Mouse (Mus musculus) ovary, adult 18-20 months (tissue): ENCODE measurements around the gene Fbf1.
"Not testable (repeated sequence)": the region's sequence is repeated elsewhere in the genome, so short reads cannot be mapped to it uniquely, and the experiment has no call there.

Experiments
- DNase-seq: peaks from one replicate; pipeline ENCODE4 v3.0.0; 2022; ENCODE audit warnings: low spot score, mixed read lengths

Fbf1 gene

DNA sequence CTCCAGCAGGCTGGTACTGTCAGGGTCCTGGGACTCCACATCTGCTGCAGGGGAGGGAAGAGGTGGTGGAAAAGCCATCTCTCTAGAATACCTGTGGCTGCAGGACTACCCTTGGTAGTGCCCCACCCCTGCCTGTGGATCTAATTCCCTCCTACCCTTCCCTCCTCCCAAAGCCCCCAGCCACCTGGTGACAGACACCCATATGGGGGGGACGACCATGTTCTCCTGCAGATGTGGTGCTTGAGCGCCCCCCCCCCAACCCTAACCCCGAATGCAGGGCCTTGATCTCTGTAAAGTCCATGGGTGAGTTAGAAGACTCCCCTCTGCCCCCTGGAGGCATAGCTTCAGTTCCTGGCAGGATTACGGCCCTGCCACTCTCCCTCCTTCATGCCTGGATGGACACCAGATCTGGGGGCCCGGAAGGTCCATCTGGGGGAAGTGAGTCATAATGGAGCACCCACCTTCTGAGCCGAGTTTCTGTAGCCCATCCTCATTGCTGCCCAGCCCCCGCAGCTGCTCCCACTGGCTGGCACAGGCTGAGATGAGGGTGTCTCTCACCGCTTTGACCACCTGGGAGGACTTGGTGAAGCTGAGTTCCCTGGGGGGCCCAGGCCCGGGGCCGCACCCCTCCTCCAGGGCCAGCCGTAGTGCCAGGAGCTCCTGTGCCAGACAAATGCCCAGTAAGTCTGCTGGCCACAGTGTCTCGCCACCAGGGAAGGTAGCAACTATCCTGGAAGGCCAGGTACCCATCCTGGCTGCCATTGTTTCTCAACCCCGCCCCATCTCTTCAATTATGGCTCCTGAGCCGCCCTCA, 60.8 kb downstream of the Fbf1 start:
- no peak for DNase-seq

DNA sequence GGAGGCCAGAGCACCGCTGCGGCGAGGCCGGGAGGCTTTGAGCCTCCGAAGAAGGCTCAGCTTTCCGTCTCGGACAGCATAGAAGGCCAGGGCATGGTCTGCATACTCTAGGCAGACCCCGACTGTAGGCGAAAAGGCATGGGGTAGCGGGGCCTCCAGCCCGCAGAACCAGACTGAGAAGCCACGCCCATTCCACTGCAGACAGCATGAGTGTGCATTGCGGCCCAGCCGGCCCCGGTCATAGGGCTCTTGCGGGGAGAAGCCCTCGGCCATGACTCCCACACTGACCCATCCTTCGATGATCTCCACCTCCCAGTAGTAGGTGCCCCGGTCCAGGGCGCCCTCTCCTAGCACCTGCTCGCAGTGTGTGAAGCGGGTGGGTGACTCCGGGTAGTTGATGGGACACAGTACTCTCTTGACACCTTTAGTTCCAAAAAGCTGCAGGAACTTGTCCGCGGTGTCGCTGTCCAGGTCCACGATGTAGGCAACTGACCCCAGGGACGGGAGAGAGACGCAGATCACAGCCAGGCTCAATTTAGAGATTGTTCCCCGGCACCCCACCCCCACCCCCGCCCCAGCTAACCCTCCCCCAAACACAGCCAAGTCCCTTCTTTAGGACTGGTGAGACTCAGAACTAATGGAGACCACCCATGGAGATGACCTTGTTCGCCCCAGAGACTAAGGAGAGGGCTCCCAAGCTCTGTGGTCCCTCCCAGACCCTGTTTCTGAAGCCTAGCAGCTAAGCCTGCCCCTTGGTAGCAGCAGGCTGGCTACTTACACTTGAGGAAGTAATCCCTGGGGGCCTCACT, 61.6 kb downstream of the Fbf1 start:
- no peak for DNase-seq

DNA sequence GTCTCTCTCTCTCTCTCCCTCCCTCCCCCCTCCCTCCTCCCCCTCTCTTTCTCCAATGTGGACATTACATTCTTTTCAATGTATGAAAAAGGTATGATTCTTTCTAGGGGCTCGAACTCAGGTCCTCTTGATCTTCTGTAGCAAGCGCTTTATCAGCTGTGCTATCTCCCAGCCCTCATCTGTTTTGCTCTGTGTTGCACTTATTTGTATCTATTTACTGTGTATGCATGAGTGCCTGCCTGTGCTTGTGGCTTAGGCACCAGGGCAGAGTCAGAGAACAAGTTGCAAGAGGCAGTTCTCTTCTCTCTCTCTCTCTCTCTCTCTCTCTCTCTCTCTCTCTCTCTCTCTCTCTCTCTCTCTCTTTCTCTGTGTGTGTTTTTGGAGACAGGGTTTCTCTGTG, 62.9 kb downstream of the Fbf1 start:
- DNase-seq: no peak

DNA sequence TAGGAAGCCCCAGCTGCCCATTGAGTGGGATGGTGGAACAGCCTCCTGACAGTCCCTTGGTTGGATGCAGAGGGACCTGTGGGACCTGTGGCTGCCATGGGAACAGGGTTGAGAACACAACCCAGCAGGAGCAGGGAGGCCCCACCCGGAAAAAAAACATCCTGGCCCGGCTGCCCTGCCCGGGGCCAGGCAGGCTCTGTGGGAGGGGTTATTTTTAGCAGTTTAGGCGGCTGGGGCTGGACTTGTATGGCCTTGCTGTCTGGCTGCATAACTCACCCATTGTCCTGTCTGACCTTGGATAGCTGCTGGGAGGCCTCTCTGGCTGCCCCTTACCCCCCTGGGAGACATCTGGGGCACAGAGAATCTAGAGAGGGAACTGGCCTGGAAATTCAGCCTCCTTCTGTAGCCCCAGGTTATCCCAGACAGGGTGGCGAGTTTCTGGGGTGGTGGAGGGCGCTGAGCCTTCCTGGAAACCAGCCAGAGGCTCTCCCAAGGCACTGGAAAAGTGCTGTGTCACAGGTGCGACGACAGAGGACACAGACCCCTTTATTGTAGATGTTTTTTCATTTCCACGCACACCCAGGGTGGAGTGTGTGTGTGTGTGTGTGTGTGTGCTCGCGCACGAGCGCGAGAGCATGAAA, 63.8 kb downstream of the Fbf1 start:
- DNase-seq: peak; percentile 86

DNA sequence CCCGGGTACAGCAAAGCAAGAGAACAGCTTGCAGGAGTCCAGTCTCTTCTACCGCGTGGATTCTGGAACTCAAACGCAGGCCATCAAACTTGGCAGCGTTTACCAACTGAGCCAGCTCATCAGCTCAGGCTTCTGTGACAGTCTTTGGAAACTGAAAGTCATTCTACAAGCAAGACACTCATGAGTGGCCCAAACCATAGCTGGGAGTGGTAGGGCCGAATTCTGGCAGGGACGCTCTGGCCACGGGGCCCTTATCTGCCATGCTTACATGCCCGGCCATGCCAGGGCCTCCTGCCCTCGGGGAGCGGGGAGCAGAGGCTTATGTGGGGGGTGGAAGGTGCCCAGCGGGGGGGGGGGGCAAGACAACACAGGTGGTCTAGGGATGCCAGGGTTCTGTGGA, 64.4 kb downstream of the Fbf1 start:
- DNase-seq: no peak

DNA sequence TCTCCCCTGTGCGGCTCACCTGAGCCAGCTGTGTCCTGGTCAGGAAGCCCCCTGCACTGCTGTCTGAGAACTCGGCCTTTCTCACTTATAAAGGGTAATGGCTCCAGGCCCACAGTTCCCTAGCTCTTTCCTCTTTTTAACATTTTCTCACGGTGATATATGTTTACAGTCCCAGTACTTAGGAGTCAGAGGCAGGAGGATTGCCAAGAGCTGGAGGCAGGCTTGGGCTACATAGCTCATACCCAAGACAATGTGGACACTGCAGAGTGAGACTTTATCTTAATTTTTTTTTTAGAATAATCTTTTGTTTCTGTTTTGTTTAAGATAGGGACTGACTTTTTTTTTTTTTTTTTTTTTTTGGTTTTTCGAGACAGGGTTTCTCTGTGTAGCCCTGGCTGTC, 65.5 kb downstream of the Fbf1 start:
- no peak for DNase-seq

DNA sequence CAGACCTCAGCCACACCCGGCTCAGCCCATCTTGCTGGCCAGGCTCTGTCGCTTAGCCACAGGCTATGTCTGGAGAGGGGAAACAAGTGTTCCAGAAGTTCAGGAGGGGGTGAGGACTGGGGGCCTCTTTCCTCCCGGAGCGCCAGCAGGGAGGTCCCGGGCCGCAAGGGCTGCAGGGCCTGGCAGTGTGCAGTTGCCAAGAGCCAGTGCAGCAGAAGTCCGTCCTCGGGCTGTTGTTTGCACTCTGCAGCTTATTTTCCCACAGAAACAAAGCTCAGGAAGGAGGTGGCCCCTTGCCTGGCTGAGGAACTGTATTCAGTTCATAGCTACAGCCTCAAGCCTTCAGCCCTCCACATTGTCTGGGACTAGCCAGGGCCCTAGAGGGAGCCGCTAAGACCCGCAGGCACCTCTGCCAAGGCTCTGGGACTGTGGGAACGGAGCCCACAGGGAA, 66.0 kb downstream of the Fbf1 start:
- DNase-seq: no peak

DNA sequence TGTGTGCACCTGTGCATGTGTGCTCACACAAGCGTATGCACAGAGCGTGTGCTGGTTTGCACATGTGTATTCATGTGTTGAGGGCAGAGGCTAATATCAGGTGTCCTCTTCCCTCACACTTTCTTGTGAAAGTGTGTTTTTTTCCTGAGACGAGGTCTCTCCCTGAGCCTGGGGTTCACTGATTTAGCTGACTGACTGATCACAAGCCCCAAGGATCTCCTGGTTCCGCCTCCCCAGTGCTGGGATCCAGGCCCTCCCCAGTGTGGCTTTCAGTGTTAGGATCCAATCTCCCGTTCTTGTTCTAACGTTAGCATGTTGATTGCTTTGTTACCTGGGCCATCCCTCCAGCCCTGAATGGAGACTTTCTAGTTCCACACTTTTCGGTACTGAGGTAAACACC, 67.1 kb downstream of the Fbf1 start:
- no peak for DNase-seq

DNA sequence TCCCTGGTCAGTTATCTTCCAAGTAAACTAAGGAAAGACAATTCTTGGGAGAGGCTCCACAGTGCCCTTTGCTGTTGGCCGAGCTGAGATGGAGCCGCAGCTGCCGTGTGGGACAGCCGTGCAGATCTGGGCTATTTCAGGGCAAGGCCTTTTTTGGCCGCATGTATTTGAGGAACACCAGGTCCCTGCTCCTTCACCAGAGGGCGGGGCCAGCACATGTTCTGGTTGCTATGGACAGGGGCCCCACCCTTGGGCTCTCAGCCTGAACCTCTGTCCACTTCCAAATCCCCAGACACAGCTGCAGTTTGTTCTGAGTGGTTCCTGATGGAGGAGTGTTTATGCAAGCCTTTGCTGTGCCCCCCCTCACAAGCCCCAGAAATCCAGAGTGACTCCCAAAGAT, 67.6 kb downstream of the Fbf1 start:
- no peak for DNase-seq

GRCm38 (mm10) chr11:116099462-116099861, 68.5 kb downstream of the Fbf1 start:
- DNase-seq: no peak

GRCm38 (mm10) chr11:116098711-116099460, 69.1 kb downstream of the Fbf1 start:
- DNase-seq: no peak

- no peak for DNase-seq
Observed at GRCm38 (mm10) chr11:116096213-116097108, 71.5 kb downstream of the Fbf1 start.

DNA sequence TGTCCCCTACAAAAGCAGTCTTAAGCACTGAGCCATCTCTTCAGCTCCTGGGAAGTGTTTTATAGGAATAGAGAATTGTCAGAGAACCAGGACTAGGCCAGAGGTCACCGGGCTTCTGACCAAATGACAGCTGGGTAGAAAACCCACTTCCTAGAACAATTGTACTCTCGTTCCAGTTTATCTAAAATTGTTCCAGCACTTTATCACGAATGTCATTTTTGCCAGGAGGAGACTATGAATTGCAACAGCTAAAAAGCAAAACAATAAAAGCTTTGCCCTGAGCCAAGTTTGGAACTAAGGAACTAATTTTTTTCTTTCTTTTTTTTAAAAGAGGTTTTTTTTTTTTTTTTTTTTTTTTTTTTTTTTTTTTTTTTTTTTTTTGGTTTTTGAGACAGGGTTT, 72.4 kb downstream of the Fbf1 start:
- peak; percentile 70 for DNase-seq

GRCm38 (mm10) chr11:116093771-116094565, 74.0 kb downstream of the Fbf1 start:
- DNase-seq: peak; percentile 60

DNA sequence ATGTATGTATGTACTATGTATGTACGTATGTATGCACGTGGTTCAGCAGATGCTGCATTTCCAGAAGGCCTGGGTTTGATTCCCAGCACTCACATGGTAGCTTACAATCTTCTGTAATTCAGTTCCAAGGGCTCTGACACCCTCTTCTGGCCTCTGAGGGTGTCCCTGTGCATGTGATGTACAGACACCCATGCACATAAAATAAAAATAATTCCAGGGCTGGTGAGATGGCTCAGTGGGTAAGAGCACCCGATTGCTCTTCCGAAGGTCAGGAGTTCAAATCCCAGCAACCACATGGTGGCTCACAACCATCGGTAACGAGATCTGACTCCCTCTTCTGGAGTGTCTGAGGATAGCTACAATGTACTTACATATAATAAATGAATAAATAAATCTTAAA, 75.0 kb downstream of the Fbf1 start:
- DNase-seq: not testable (repeated sequence)
